Comparison of ENCODE assay signal across 9 mouse cellular contexts in the genomic region with DNA sequence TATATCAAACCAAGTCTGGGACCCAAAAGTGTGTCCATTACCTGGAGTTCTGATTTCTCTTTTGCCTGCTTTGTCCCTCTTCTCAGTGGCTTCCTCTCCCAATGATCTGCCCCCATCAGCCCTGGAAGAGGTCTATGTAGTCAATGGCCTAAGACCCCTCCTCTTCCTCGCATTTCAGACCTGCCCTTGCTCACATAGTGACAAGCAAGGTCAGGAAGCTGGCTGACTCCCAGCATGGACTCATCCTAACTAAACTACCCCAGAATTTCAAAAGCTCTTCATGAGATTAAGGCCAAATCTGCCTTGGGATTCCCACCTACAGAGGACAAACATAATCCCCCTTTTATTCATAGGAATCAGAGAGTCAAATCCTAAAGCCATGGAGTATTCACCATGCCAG. TPM values are rescaled to one million over a fixed set of nuclear protein-coding genes. Genes with fewer than 3 reads are reported as not detected.
DNase-seq lines count a peak whose midpoint lies in the region; ATAC-seq and TF ChIP-seq lines count a peak whose summit lies in the region.
"Had no signal": no experiment of that assay in that cellular context is flagged by ENCODE, and none has a peak within 500 bp of the region (broad histone marks: within the 10 kb centered on the region; RNA-seq: fewer than 3 reads in every experiment).

No protein-coding gene starts in this region.

- peak overlapping the region; percentile 96 for H3K27ac ChIP-seq in heart, embryonic 13.5 days (replicated peaks)
- no peak overlapping the region for H3K27ac ChIP-seq in forebrain, embryonic 15.5 days (replicated peaks)
- H3K27ac ChIP-seq in liver, embryonic 14.5 days, result peak overlapping the region; percentile 100

- TF ChIP-seq EP300 in liver, embryonic 14.5 days (IDR thresholded peaks at IDR 0.05; ENCODE audit: low read depth), result no peak

- peak overlapping the region; percentile 52; the same call in 1 of the 2 replicates for H3K9ac ChIP-seq in heart, embryonic 13.5 days
- H3K9ac ChIP-seq in forebrain, embryonic 15.5 days (replicated peaks), result 0 out of 2 replicates have a peak overlapping the region, but pooled peaks have one; percentile 43
- H3K9ac ChIP-seq in liver, embryonic 14.5 days (replicated peaks), result peak overlapping the region; percentile 82

- H3K4me2 ChIP-seq in heart, embryonic 13.5 days, result peak overlapping the region; percentile 88
- H3K4me2 ChIP-seq in forebrain, embryonic 15.5 days (replicated peaks), result peak overlapping the region; percentile 99
- peak overlapping the region; percentile 100 for H3K4me2 ChIP-seq in liver, embryonic 14.5 days (ENCODE audit: low read depth)

- H3K36me3 ChIP-seq in heart, embryonic 13.5 days, result peaks cover 3% of the 10 kb centered on the region; the same call in 1 of the 2 replicates
- H3K36me3 ChIP-seq in forebrain, embryonic 15.5 days, result no peaks in the 10 kb centered on the region
- H3K36me3 ChIP-seq in liver, embryonic 14.5 days (replicated peaks; ENCODE audit: control insufficient read depth, insufficient read depth, low read depth), result peaks cover 24% of the 10 kb centered on the region

- DNase-seq in heart, adult 9 months (ENCODE audit: low spot score in 2 of 2), result no peak
- DNase-seq in MN1 (ENCODE audit: low spot score), result peak; percentile 39
- no peak for DNase-seq in liver, embryonic 14.5 days (ENCODE audit: low read depth in 3 of 3, low spot score in 3 of 3)
- no peak for DNase-seq in right cerebral cortex, adult 2 months (ENCODE audit: low spot score in 2 of 2)
- DNase-seq in left cerebral cortex, postnatal 4 days, result no peak

- peaks cover 79% of the 10 kb centered on the region for H3K4me1 ChIP-seq in heart, embryonic 13.5 days
- H3K4me1 ChIP-seq in forebrain, embryonic 15.5 days, result peaks cover 26% of the 10 kb centered on the region
- peaks cover 57 to 67% of the 10 kb centered on the region in 2 experiments for H3K4me1 ChIP-seq in liver, embryonic 14.5 days (replicated peaks; ENCODE audit: control insufficient read depth in 2 of 2, insufficient read depth in 2 of 2, low read length in 1 of 2)

- intact Hi-C loops in left cerebral cortex, postnatal 4 days (cut with DNase I), result loop anchor here (5.0 kb wide), 2 partner anchors 173 to 213 kb away; no protein-coding TSS in a partner anchor

- TF ChIP-seq CTCF in liver, embryonic 14.5 days (IDR thresholded peaks at IDR 0.05; ENCODE audit: low read depth), result 0 out of 2 replicates have a peak, but pooled peaks have one; percentile 2

- H3K4me3 ChIP-seq in heart, embryonic 13.5 days, result peak overlapping the region; percentile 66
- H3K4me3 ChIP-seq in forebrain, embryonic 15.5 days, result peak overlapping the region; percentile 56
- peak overlapping the region in 1 of 2 experiments; percentile 37; a peak in 2 of 4 replicates for H3K4me3 ChIP-seq in liver, embryonic 14.5 days (ENCODE audit: insufficient read depth in 1 of 2, low read depth in 2 of 2, low read length in 2 of 2)

- 35% methylated on average over 1 of the region's 1 CpGs for WGBS in heart, embryonic 13.5 days
- 34% methylated on average over 1 of the region's 1 CpGs for WGBS in forebrain, embryonic 15.5 days
- 29% methylated on average over 1 of the region's 1 CpGs for WGBS in liver, embryonic 14.5 days (ENCODE audit: insufficient replicate concordance)

- H3K27me3 ChIP-seq in heart, embryonic 13.5 days (replicated peaks), result no peaks in the 10 kb centered on the region
- peaks cover 59% of the 10 kb centered on the region for H3K27me3 ChIP-seq in forebrain, embryonic 15.5 days
- H3K27me3 ChIP-seq in liver, embryonic 14.5 days (ENCODE audit: control insufficient read depth, insufficient read depth, low read length), result no peaks in the 10 kb centered on the region
- H3K27me3 ChIP-seq: Patski had no signal

- ATAC-seq in heart, embryonic 13.5 days (ENCODE audit: extremely low read depth, insufficient number of reproducible peaks, low FRiP score, low TSS enrichment), result no peak
- ATAC-seq in forebrain, embryonic 15.5 days (replicated peaks), result no peak
- no peak for ATAC-seq in liver, embryonic 14.5 days (ENCODE audit: insufficient read depth)
- no peak for ATAC-seq in granulocyte monocyte progenitor cell, adult 5-6 weeks (replicated peaks; ENCODE audit: poor library complexity, severe bottlenecking)

- no peaks in the 10 kb centered on the region for H3K9me3 ChIP-seq in heart, embryonic 13.5 days
- H3K9me3 ChIP-seq in forebrain, embryonic 15.5 days, result no peaks in the 10 kb centered on the region
- H3K9me3 ChIP-seq in liver, embryonic 14.5 days (ENCODE audit: control insufficient read depth, low read length), result no peaks in the 10 kb centered on the region

RNA-seq across cellular contexts. Expression of a gene that starts 0.7 kb away (rescaled TPM):
- polyA plus RNA-seq in heart, embryonic 13.5 days (2015; fragmentation: Nextera tagmentation; extraction: Ambion mirVana), result 58.5 and 76.5 TPM in 2 replicates
- 73.3 and 73.7 TPM in 2 replicates for polyA plus RNA-seq in forebrain, embryonic 15.5 days (2015; fragmentation: Nextera tagmentation; extraction: Ambion mirVana)
- polyA plus RNA-seq in liver, embryonic 14.5 days (2012; rRNA removed), result 105 and 113 TPM in 2 replicates
- polyA plus RNA-seq in liver, embryonic 14.5 days (2014; fragmentation: Nextera tagmentation; extraction: Ambion mirVana), result 153 and 166 TPM in 2 replicates
- total RNA-seq in left cerebral cortex, postnatal 4 days (2021), result 10 to 100 TPM; 70.2 to 77.8 TPM
- total RNA-seq in granulocyte monocyte progenitor cell, adult 5-6 weeks (2014; fragmentation: Nextera tagmentation), result 66.9 and 75.3 TPM in 2 replicates
- 51.4 and 53.0 TPM in 2 replicates for total RNA-seq in granulocyte monocyte progenitor cell, adult 5-6 weeks (2017)

RNA-seq across cellular contexts. Expression of a gene that starts 1.3 kb away (rescaled TPM):
- polyA plus RNA-seq in heart, embryonic 13.5 days (2015; fragmentation: Nextera tagmentation; extraction: Ambion mirVana), result 0.08 and 0.13 TPM in 2 replicates
- 0.08 TPM in 1 of 2 replicates, not detected in the other for polyA plus RNA-seq in forebrain, embryonic 15.5 days (2015; fragmentation: Nextera tagmentation; extraction: Ambion mirVana)
- polyA plus RNA-seq in liver, embryonic 14.5 days (2012; rRNA removed), result 0.11 and 0.15 TPM in 2 replicates
- 0.32 and 0.40 TPM in 2 replicates for polyA plus RNA-seq in liver, embryonic 14.5 days (2014; fragmentation: Nextera tagmentation; extraction: Ambion mirVana)
- total RNA-seq in left cerebral cortex, postnatal 4 days (2021), result not detected
- total RNA-seq in granulocyte monocyte progenitor cell, adult 5-6 weeks (2014; fragmentation: Nextera tagmentation), result not detected in 2 replicates
- 0.30 and 0.31 TPM in 2 replicates for total RNA-seq in granulocyte monocyte progenitor cell, adult 5-6 weeks (2017)
